Mouse (Mus musculus) C2C12 (cell line): ENCODE results near the gene Ly6f.

Source experiments
- CTCF ChIP-seq: IDR thresholded peaks from one replicate; pipeline ENCODE4 v1.5.1; 2011; ENCODE audit not compliant: control insufficient read depth, insufficient read depth, insufficient read length
- USF1 ChIP-seq: IDR thresholded peaks from one replicate; pipeline ENCODE4 v1.6.1; 2011; ENCODE audit warnings: low read depth, mild to moderate bottlenecking, control low read depth, moderate library complexity

GRCm38 (mm10) chr15:75271426-75271825 is 3.2 kb downstream of the Ly6f start:
- no peak for TF ChIP-seq CTCF
- no peak for TF ChIP-seq USF1
